Mouse (Mus musculus) cerebellum, adult 11 months (tissue): ENCODE data around the gene Prkce.

ENCODE experiments used
- DNase-seq: peaks from one replicate; pipeline ENCODE4 v3.0.0; 2022

Prkce gene

DNA sequence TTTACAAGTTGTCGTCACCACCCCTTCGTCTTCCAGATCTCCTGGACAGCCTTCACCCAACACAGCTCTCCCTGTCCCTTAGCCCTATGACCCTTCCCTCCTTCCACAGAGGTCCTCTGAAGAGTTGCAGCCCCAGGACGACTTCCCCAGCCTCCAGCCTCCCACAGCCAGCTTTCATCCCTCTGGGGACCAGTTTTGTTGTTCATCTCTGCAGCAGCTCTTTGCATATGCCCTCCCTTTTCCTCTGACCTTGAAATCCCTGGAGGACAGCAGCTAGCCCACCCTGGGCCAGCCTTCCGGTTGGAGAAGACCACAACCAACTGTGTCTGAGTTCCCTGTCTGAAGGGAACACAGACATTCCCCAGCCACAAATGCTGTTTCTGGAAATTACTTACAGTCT is 483.5 kb downstream of the Prkce start:
- DNase-seq: no peak

DNA sequence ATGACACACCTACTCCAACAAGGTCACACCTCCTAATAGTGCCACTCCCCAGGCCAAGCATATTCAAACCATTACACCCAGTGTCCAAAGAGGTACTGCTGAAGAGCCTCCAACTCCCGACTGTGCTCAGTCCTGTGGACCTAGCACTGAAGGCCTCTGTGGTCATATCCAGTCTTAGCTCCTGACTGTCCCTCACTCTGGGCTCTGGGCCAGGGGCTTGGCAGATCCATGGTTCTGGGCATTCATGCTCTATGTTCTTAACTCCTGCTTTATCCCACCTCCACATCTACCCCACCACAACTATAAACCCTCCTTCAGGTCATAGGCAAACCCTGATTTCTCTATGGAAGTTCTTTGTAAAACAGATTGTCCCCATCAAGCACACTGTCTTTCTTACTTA is 485.2 kb downstream of the Prkce start:
- DNase-seq: no peak

DNA sequence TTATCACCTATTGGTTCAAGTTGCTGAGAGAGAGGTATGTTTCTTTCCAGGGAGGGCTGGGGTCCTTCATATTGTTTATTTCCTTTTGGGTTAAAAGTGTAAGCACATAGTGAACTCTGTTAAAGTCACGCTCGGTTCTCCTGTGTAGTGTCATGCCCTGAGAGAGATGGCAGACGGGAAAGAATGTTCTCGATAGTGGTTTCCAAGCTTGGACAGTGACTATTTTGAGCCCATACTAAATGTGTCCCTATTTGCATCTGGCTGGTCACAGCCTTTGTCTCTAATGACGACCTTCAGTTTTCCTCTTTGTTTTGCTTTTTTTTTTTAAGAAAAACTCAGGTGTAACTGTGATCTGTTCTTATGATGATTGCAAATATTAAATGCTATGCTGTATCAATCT is 488.8 kb downstream of the Prkce start:
- DNase-seq: no peak

DNA sequence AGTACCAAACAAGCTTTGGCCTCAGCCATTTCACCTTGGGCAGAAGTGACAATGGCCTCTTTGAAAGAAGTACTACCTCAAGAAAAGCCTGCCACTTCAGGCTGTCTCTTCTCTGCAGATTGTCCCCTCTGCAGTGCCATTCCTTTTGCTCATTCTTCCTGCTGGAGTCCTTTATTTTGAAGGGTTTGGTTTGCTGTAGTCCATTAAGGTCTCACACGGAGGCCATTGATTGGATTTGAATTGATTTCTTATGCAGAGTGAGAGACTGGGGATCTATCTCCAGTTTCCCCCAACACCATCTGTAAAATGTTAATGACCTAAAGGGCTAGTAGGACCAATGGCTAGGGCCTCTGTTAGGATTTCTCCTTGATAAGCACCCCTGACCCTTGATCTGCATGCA is 494.7 kb downstream of the Prkce start:
- no peak for DNase-seq

DNA sequence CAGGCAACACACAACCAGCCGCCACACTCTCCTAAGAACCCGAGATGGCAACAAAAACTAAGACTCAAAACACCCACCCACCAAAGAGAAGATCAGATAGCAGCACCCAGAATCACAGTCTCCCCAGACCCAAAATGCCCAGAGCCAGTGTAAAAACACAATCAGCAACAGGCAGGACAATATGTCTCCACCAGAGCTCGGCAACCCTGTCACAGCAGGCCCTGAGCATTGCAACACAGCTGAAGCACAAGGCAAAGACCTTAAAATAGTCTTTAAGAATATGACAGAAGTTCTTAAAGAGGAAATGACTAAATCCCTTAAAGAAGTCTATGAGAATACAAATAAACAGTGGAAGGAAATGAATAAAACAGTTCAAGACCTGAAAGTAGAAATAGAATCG is 495.9 kb downstream of the Prkce start:
- DNase-seq: no peak

DNA sequence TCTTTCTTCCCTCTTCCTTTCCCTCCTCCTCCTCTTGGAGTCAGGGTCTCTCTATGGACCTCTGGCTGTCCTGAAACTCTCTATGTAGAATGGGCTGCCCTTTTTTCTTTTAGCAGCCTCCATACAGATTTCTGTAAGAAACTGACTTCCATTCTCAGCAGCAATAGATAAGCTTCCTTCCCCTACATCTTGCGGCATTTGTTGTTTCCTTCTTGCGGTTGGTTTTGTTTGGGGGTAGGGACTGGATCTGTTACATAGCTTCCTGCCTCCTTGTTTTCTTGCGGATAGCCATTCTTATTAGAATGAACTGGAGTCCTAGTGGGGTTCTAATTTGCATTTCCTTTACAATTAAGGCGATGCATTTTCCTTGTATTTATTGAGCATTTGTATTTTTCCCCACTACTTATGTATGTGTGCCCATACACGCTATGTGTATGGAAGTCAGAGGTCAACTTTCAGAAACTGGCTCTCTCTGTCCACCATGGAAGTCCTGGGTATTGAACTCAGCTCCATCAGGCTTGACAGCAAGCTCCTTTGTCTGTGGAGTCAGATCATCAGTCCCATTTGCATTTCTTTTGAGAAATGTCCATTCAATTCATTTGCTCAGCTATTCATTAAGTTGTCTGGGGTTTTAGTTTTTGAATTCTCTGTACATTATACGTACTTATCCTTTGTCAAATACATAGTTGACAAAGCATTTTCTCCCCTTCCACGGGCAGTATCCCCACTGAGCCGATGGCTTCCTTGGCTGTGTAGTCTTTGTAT is 500.4 kb downstream of the Prkce start:
- no peak for DNase-seq

DNA sequence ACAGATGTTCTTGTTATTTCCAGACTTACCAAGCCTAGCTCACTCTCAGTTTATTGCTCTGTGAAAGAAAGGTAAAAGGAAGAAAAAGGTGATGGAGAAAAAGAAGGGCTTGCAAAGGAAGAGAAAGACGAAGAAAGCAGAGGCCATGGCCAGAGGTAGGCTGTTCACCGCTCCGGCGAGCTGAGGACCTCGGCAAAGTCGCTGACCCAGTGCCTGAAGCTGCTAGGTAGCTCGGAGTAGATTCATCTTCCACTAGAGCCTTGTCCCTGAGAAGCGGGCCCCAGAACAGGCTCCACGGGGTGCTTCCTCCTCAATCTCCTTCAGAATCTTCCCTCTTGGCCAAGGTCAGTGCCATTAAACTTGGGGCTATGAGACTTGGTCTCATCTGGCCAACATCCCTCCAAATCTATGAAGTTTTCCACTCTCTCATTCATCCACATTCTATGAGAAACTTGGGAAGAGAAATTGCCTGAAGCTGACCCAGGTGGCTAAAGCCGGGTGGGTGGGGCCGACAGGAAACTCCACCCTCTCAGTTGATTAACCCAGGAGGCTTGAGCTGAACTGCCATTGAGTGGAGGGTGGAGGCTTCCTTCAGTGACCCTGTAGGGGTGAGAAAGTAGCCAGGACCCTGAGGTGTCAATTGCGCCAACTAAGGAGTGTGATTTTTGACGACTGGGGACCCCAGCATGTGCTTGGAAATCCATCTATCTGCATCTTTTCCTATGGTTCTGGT is 502.2 kb downstream of the Prkce start:
- DNase-seq: no peak

DNA sequence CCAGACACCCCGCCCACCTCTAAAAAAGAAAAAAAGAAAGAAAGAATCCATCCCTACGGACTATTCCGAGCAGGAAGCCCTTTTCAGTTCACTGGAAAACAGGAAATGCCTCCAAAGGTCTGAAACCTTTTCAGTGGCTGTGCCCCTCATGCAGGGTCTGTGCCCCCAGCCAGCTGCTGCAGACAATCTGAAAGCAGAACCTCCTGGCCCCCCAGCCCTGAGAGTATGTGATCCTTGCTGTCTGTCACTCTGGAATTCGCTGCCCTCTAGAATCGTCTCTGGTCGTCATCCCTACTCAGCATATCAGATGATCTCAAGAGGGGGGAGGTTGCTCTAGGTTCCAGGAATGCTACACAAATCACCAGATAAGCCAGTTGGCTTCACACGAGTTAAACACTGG is 503.1 kb downstream of the Prkce start:
- no peak for DNase-seq

DNA sequence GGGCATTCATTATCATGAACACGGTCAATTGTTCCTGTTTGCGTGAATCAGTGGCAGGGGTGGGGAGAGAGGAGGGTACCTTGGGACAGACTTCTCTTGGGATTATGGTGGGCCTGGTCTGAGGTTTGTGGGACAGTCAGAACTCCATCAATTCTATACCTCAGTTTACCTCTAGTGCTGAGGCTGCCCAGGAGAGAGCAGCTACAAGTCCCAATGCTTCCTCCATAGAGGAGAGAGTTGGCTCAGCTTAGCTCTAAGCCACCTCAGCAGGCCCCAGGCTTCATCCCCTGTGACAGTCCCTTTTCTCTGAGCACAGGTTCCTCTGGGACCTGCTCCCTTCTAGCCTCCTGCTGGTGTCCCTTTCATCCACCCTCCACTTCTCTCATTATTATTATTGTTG is 507.4 kb downstream of the Prkce start:
- no peak for DNase-seq

DNA sequence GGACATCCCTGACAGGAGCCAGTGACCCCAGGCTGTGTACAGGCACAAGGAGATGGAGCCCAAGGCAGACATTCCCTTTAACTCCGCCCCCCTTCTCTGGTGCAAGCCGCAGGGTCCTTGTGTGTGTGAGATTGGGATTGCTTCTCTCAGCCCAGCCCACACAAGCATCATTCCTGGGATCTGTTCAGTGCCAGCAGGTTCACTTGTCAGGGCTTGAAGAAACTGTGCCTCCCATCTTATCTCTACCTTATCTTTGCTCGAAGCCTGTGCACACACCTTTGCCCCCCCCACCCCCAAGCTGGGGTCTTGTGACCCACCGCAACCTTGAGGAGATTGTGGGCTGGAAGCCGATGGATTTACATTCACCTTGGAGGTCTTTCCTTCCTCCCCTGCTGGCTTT is 508.8 kb downstream of the Prkce start:
- no peak for DNase-seq

DNA sequence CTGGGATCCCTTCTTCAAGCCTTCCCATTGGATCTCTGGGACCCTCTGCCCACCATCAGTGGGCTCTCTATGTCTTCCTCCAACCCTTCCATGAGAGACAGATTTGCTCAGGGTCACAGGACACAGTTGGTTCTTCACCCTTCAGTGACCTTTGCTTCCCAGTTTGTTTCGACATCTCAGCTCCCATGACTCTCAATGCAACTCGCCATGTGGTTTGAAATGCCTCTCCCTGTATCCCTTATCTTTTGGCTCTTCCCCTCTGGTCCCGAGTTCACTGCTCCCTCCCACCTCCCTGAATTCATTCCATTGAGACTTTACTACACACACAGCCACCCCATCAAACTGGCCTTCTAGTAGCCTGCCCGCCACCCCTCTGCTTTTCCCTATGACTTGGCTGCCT is 509.3 kb downstream of the Prkce start:
- DNase-seq: no peak

DNA sequence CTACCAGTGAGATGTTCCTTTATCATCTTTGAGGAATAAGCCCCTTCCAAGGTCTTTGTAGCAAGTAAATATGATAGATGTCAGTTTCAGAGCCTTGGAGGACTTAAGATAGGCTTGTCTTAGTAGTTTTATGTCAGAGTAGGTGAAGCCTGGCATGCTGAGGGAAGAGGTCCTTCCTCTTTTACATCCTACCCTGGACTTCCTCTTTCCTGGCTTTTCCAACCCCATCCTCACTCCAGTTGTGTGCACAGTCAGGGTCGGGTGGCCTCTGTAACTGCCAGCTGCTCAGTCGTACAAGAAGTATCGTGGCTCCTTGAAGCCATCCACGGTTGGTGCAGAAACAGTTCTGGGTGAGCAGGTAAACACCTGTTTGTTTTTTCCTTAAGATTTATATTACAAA is 517.7 kb downstream of the Prkce start:
- DNase-seq: no peak

DNA sequence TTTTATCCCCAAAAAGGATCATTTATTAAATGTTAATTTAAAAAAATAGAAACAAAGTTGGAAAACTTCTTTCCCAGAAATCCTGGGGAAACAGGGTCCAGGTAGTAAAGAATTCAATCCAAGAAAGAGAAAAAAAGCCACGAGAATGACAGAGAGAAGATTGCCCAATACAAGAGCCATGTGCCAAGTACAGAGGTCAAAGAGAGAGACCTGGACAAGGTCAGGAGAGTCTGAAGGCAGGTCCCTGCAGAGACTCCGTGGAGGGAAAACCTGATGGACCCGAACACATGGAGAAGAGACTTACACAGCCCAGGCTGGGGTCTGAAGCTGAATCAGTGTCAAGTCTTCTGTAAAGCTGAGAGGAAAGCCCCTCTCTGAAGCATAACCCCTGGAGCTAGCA is 519.4 kb downstream of the Prkce start:
- DNase-seq: no peak

DNA sequence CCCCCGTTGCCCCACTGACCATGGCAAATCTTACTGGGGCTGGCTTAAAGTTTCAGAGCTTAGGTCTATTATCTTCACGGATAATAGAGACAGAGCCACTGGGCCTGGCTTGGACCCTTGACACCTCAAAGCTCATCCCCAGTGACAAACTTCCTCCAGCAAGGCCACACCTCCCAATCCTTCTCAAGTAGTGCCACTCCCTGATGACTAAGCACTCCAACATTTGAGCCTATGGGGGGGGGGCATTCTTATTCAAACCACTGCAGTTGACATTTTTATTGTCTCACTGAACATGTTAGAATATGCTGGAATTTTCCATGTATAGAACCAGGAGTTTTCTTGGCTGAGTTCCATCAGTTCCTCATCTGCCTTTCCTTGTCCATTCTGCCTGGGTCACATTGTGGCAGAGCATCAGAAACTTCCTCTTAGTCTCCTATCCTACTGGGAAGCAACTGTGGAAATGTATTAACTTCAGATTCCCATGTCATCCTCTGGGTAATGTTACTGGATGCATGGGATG is 523.3 kb downstream of the Prkce start:
- DNase-seq: no peak

DNA sequence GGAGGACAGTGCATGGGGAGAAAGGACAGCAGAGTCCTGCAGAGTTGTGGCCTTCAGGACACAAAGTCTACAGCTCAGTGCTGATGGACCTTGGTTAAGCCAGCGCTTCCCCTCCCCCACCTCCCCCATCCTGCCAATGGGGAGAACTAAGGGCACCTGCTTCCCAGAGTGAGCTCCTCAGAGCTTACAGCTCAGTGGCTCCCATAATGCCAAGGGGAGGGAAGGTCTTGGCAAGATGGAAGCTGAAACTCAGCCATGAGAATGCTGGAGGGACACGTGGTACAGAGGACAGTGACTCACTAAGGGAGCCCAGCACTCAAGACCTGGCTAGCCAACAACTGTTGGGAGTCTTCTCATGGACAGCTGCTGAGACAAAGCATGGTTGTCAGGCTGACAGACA is 530.2 kb downstream of the Prkce start:
- DNase-seq: no peak

DNA sequence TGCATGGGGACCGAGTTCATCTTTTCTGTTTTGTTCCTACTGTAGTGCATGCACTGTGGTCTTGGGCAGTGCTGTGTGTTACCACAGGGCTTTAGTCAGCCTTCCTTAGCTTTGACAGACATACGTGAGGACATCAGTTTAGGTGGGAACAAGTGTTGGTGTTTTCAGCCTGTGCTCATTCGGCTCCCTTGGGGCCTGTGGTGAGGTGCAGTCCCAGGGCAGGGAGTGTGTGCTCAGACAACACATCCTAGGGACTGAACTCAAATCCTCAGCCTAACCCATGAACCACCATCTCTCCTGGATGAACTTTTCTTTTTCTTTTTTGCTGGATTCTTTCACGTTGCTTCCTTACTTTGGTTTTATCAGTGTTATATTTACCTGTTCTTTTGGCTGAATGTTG is 535.8 kb downstream of the Prkce start:
- no peak for DNase-seq

DNA sequence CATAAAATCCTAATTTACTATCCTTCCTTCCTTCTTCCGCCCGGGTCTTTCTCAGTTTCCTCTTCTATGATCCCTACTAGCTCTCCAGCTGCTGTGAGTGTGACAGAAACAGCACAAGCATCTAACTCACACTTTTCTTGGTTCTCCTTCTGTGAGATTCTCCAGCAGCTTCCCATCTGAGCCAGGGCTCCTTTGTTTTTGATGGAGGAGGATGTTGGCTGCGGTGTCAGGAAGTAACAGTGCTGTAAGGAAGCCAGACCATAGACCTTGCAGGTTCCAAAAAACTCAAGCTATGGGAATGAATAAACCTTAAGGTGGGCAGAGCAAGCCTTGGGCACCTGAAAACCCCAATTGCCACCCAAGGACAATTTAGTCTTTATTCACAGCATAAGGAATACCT is 537.7 kb downstream of the Prkce start:
- no peak for DNase-seq

DNA sequence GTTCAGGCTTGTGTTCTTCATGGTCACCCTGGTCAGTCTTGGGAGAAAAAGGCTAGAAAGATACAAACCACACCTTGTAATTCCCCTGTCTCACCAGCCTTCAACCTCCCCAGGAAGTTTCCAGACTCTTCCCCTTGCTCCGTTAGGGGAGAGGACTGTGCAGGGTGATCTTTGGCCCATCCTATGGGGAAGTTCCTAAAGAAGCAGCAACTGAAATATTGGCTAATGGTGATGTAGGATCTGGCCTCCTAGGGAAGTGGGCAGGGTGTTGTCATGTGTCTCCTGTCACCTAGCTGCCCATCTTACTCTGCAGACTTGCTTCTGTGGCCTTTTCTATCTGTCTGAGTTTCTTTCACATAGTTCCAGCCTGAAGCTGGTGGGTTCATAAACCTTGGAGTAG is 538.9 kb downstream of the Prkce start:
- no peak for DNase-seq
